Mouse (Mus musculus) stomach, embryonic 14.5 days (tissue): ENCODE results near the gene Alg2. TPM values are rescaled to one million over a fixed set of nuclear protein-coding genes. Genes with fewer than 3 reads are reported as not detected.
A peak's percentile ranks its signal among the peaks of the same experiment; 100 is the strongest.

Experiments
- ATAC-seq: fragments of 200-750 bp; cut with Nextera tagmentation; 2 replicates; pipeline ENCODE4 v1.8.0; 2017; ENCODE audit warnings: low read depth, moderate TSS enrichment; ENCODE audit not compliant: insufficient number of reproducible peaks, insufficient read depth, low FRiP score
- H3K27ac ChIP-seq: fragments of 300-500 bp; sonication (generic); 2 replicates; pipeline ENCODE4 v1.5.1; 2014; ENCODE audit warnings: mild to moderate bottlenecking, low read length, moderate library complexity, mixed read lengths
- H3K27me3 ChIP-seq: fragments of 300-500 bp; sonication (generic); 2 replicates; pipeline ENCODE4 v1.6.1; 2014; ENCODE audit warnings: low read length, control low read depth, mixed read lengths; ENCODE audit not compliant: control insufficient read depth, insufficient read depth
- H3K36me3 ChIP-seq: fragments of 300-500 bp; sonication (generic); 2 replicates; pipeline ENCODE4 v1.6.1; 2014; ENCODE audit warnings: mild to moderate bottlenecking, control low read depth, low read length, moderate library complexity, mixed read lengths; ENCODE audit not compliant: control insufficient read depth, insufficient read depth
- H3K4me1 ChIP-seq: fragments of 300-500 bp; sonication (generic); 2 replicates; pipeline ENCODE4 v1.6.1; 2014; ENCODE audit warnings: low read length, control low read depth, mixed read lengths; ENCODE audit not compliant: control insufficient read depth, insufficient read depth
- H3K4me2 ChIP-seq: fragments of 300-500 bp; sonication (generic); replicated peaks from 2 replicates; pipeline ENCODE4 v1.6.1; 2014; ENCODE audit warnings: low read depth, low read length, control low read depth
- H3K4me3 ChIP-seq: fragments of 300-500 bp; sonication (generic); 2 replicates; pipeline ENCODE4 v1.5.1; 2014; ENCODE audit warnings: low read depth, low read length, control low read depth
- H3K9ac ChIP-seq: fragments of 300-500 bp; sonication (generic); replicated peaks from 2 replicates; pipeline ENCODE4 v1.6.1; 2014; ENCODE audit warnings: low read depth, mild to moderate bottlenecking, control low read depth, low read length, moderate library complexity, mixed read lengths
- H3K9me3 ChIP-seq: fragments of 300-500 bp; sonication (generic); 2 replicates; pipeline ENCODE4 v1.6.1; 2016; ENCODE audit warnings: low read depth, low read length, control low read depth; ENCODE audit not compliant: control insufficient read depth
- WGBS: fragments of 180-500 bp; shearing (Covaris S2); extraction: QIAGEN DNeasy Blood & Tissue Kit; methylation state at CpG from one replicate; pipeline ENCODE4 v1.1.7; 2014; 5-methylcytosine and 5-hydroxymethylcytosine counted together
- polyA plus RNA-seq: library from polyadenylated mRNA; unstranded; fragments of >200 nt; fragmentation: Nextera tagmentation; extraction: Ambion mirVana; gene quantifications from 2 replicates; pipeline ENCODE4 v1.2.1, GENCODE M21; 2014

Alg2 gene
- polyA plus RNA-seq, 1 experiment from 2014 or later = 77.9 TPM

- 72% methylated on average over 6 of the region's 6 CpGs for WGBS
- Histone ChIP-seq H3K9me3 (no peaks in the 10 kb centered on the region), H3K27me3 (no peaks in the 10 kb centered on the region), H3K9ac (no peak overlapping the region), H3K36me3 (no peaks in the 10 kb centered on the region), H3K4me2 (no peak overlapping the region), H3K4me1 (peaks cover 4% of the 10 kb centered on the region; the same call in 1 of the 2 replicates), H3K27ac (no peak overlapping the region), H3K4me3 (no peak overlapping the region)
- no peak for ATAC-seq
Measured at GRCm38 (mm10) chr4:47438956-47439355, 35.2 kb downstream of the Alg2 start.

- Histone ChIP-seq H3K27ac (peak overlapping the region; percentile 10; the same call in 1 of the 2 replicates), H3K4me1 (peaks cover 4% of the 10 kb centered on the region; the same call in 1 of the 2 replicates), H3K9ac (peak overlapping the region; percentile 34; the same call in 1 of the 2 replicates), H3K9me3 (no peaks in the 10 kb centered on the region), H3K27me3 (no peaks in the 10 kb centered on the region), H3K4me2 (peak overlapping the region; percentile 73), H3K36me3 (no peaks in the 10 kb centered on the region), H3K4me3 (peak overlapping the region; percentile 39)
- under 1% methylated on average over 33 of the region's 33 CpGs for WGBS
- peak; percentile 75 for ATAC-seq
Measured at GRCm38 (mm10) chr4:47437365-47438340, 36.5 kb downstream of the Alg2 start.

- Histone ChIP-seq H3K27me3 (no peaks in the 10 kb centered on the region), H3K9me3 (no peaks in the 10 kb centered on the region), H3K27ac (no peak overlapping the region), H3K36me3 (no peaks in the 10 kb centered on the region), H3K9ac (no peak overlapping the region), H3K4me2 (peak overlapping the region; percentile 22), H3K4me3 (no peak overlapping the region), H3K4me1 (peaks cover 4% of the 10 kb centered on the region; the same call in 1 of the 2 replicates)
- no peak for ATAC-seq
- 32% methylated on average over 28 of the region's 28 CpGs for WGBS
Measured at GRCm38 (mm10) chr4:47435566-47436360, 38.4 kb downstream of the Alg2 start.

GRCm38 (mm10) chr4:47435131-47435530 is 39.0 kb downstream of the Alg2 start:
- Histone ChIP-seq H3K4me2 (no peak overlapping the region), H3K4me3 (no peak overlapping the region), H3K36me3 (no peaks in the 10 kb centered on the region), H3K4me1 (peaks cover 4% of the 10 kb centered on the region; the same call in 1 of the 2 replicates), H3K27ac (no peak overlapping the region), H3K9ac (no peak overlapping the region), H3K27me3 (no peaks in the 10 kb centered on the region), H3K9me3 (no peaks in the 10 kb centered on the region)
- no peak for ATAC-seq
- 62% methylated on average over 12 of the region's 12 CpGs for WGBS

- WGBS = 82% methylated on average over 7 of the region's 7 CpGs
- no peak overlapping the region for H3K27ac ChIP-seq
- H3K4me3 ChIP-seq = no peak overlapping the region
- no peak for ATAC-seq
- no peaks in the 10 kb centered on the region for H3K36me3 ChIP-seq
- H3K9ac ChIP-seq = no peak overlapping the region
- no peaks in the 10 kb centered on the region for H3K27me3 ChIP-seq
- H3K9me3 ChIP-seq = no peaks in the 10 kb centered on the region
- no peak overlapping the region for H3K4me2 ChIP-seq
- peaks cover 4% of the 10 kb centered on the region; the same call in 1 of the 2 replicates for H3K4me1 ChIP-seq
Measured at GRCm38 (mm10) chr4:47432766-47433165, 41.4 kb downstream of the Alg2 start.

- no peak overlapping the region for H3K27ac ChIP-seq
- ATAC-seq = no peak
- no peaks in the 10 kb centered on the region for H3K36me3 ChIP-seq
- no peak overlapping the region for H3K4me2 ChIP-seq
- no peak overlapping the region for H3K9ac ChIP-seq
- H3K4me3 ChIP-seq = no peak overlapping the region
- H3K4me1 ChIP-seq = no peaks in the 10 kb centered on the region
- 84% methylated on average over 5 of the region's 5 CpGs for WGBS
- no peaks in the 10 kb centered on the region for H3K27me3 ChIP-seq
- no peaks in the 10 kb centered on the region for H3K9me3 ChIP-seq
Measured at GRCm38 (mm10) chr4:47431081-47431480, 43.1 kb downstream of the Alg2 start.

GRCm38 (mm10) chr4:47430557-47430956 is 43.6 kb downstream of the Alg2 start:
- 48% methylated on average over 6 of the region's 6 CpGs for WGBS
- H3K27me3 ChIP-seq = no peaks in the 10 kb centered on the region

GRCm38 (mm10) chr4:47427606-47428005 is 46.5 kb downstream of the Alg2 start:
- H3K9me3 ChIP-seq = no peaks in the 10 kb centered on the region
- no peaks in the 10 kb centered on the region for H3K4me1 ChIP-seq
- 42% methylated on average over 3 of the region's 3 CpGs for WGBS
- H3K9ac ChIP-seq = no peak overlapping the region
- H3K4me3 ChIP-seq = no peak overlapping the region
- H3K27me3 ChIP-seq = no peaks in the 10 kb centered on the region
- no peak for ATAC-seq
- H3K4me2 ChIP-seq = no peak overlapping the region
- no peak overlapping the region for H3K27ac ChIP-seq
- no peaks in the 10 kb centered on the region for H3K36me3 ChIP-seq

More at GRCm38 (mm10) chr4:47430557-47430956, 43.6 kb downstream of the Alg2 start:
- no peak for ATAC-seq
- Histone ChIP-seq H3K36me3 (no peaks in the 10 kb centered on the region), H3K27ac (no peak overlapping the region), H3K9me3 (no peaks in the 10 kb centered on the region), H3K4me2 (no peak overlapping the region), H3K4me1 (no peaks in the 10 kb centered on the region), H3K9ac (no peak overlapping the region), H3K4me3 (no peak overlapping the region)
